Mouse (Mus musculus) bone marrow macrophage, adult 2 months (primary cell): ENCODE results near the gene AA467197. TPM values are rescaled to one million over a fixed set of nuclear protein-coding genes. Genes with fewer than 3 reads are reported as not detected.

Experiments
- H3K27ac ChIP-seq: 2 replicates; pipeline ENCODE4 v1.5.1; 2012; ENCODE audit warnings: low read depth, low read length; ENCODE audit not compliant: insufficient read depth
- H3K4me1 ChIP-seq: 2 replicates; pipeline ENCODE4 v1.6.1; 2012; ENCODE audit warnings: low read length; ENCODE audit not compliant: control insufficient read depth, insufficient read depth
- H3K4me3 ChIP-seq: 2 replicates; pipeline ENCODE4 v1.5.1; 2012; ENCODE audit warnings: mild to moderate bottlenecking, low read length, moderate library complexity; ENCODE audit not compliant: insufficient read depth
- CTCF ChIP-seq: IDR thresholded peaks from 2 replicates; pipeline ENCODE4 v1.5.1; 2012; ENCODE audit warnings: low read depth, mild to moderate bottlenecking, low read length, moderate library complexity
- POLR2A ChIP-seq: IDR thresholded peaks from 2 replicates; pipeline ENCODE4 v1.6.1; 2012; ENCODE audit warnings: mild to moderate bottlenecking, low read depth, low read length, borderline replicate concordance
- polyA plus RNA-seq: library from polyadenylated mRNA; stranded (reverse); fragments of >200 nt; gene quantifications from 2 replicates; pipeline ENCODE4 v1.2.4, GENCODE M21; 2012; ENCODE audit not compliant: missing spikeins, insufficient read depth, insufficient read length

The AA467197 gene
- polyA plus RNA-seq, 1 experiment, result not detected

GRCm38 (mm10) chr2:122686665-122687064, 49.9 kb downstream of the AA467197 start:
- no peak overlapping the region for H3K4me3 ChIP-seq
- TF ChIP-seq CTCF (no peak), POLR2A (no peak)
- no peaks in the 10 kb centered on the region for H3K4me1 ChIP-seq
- H3K27ac ChIP-seq, result no peak overlapping the region

Other genes with a start within 250 kb of the AA467197 start
- 22.4 and 29.6 TPM in 2 replicates for gene Slc28a2, start 210.5 kb upstream of the AA467197 start, polyA plus RNA-seq
- 1.2 TPM in 1 of 2 replicates, not detected in the other for gene Gm14085, start 152.0 kb upstream of the AA467197 start, polyA plus RNA-seq
- 59.3 and 60.9 TPM in 2 replicates for gene Gatm, start 25.7 kb upstream of the AA467197 start, polyA plus RNA-seq
- gene Slc30a4, start 65.7 kb downstream of the AA467197 start, polyA plus RNA-seq, result 6.6 and 7.7 TPM in 2 replicates
- 48.0 and 48.8 TPM in 2 replicates for gene Bloc1s6, start 101.5 kb downstream of the AA467197 start, polyA plus RNA-seq
- gene Sqor, start 128.3 kb downstream of the AA467197 start, polyA plus RNA-seq, result 111 and 118 TPM in 2 replicates